Mouse (Mus musculus) kidney, adult 2 months (tissue): Measurements from ENCODE around the gene Blnk. TPM values are rescaled to one million over a fixed set of nuclear protein-coding genes. Genes with fewer than 3 reads are reported as not detected.
A peak's percentile ranks its signal among the peaks of the same experiment; 100 is the strongest.

Experiments
- DNase-seq: peaks from one replicate; pipeline ENCODE4 v3.0.0; 2021
- H3K27ac ChIP-seq: fragments of 200-500 bp; 2 replicates; pipeline ENCODE4 v1.5.1; 2012; ENCODE audit warnings: low read depth, low read length, control low read depth, inconsistent platforms; ENCODE audit not compliant: insufficient read depth
- H3K27me3 ChIP-seq: fragments of 200-500 bp; replicated peaks from 2 replicates; pipeline ENCODE4 v1.6.1; 2012; ENCODE audit warnings: mild to moderate bottlenecking, moderate library complexity, low read length, inconsistent platforms; ENCODE audit not compliant: control insufficient read depth, insufficient read depth
- H3K36me3 ChIP-seq: fragments of 200-500 bp; 2 replicates; pipeline ENCODE4 v1.6.1; 2012; ENCODE audit warnings: mild to moderate bottlenecking, moderate library complexity, low read length, inconsistent platforms; ENCODE audit not compliant: control insufficient read depth, insufficient read depth
- H3K4me1 ChIP-seq: fragments of 200-500 bp; 2 replicates; pipeline ENCODE4 v1.6.1; 2011; ENCODE audit warnings: low read length; ENCODE audit not compliant: control insufficient read depth, insufficient read depth
- H3K4me3 ChIP-seq: fragments of 200-500 bp; 2 replicates; pipeline ENCODE4 v1.5.1; 2011; ENCODE audit warnings: mild to moderate bottlenecking, low read depth, low read length, control low read depth; ENCODE audit not compliant: insufficient read depth
- CTCF ChIP-seq: fragments of 200-500 bp; conservative IDR thresholded peaks from 2 replicates; pipeline ENCODE4 v1.5.1; 2011; ENCODE audit warnings: low read depth, mild to moderate bottlenecking, control low read depth, low read length, moderate library complexity, mixed read lengths; ENCODE audit not compliant: insufficient read depth, insufficient read length
- POLR2A ChIP-seq: fragments of 200-500 bp; IDR thresholded peaks from one replicate; pipeline ENCODE4 v1.6.1; 2011; ENCODE audit warnings: low read depth, low read length, control low read depth
- WGBS: fragments of 180-500 bp; shearing (Covaris S2); methylation state at CpG from one replicate; pipeline ENCODE4 v1.1.7; 2018; 5-methylcytosine and 5-hydroxymethylcytosine counted together
- polyA plus RNA-seq: library from polyadenylated mRNA; depleted of rRNA; stranded (reverse); fragments of >200 nt; gene quantifications from 2 replicates; pipeline ENCODE4 v1.2.3, GENCODE M21; 2012

Blnk gene
- polyA plus RNA-seq, 1 experiment, result 16.5 TPM

GRCm38 (mm10) chr19:41003694-41004315, 9.5 kb upstream of the Blnk start:
- no peak overlapping the region for H3K27ac ChIP-seq
- no peak overlapping the region for H3K4me3 ChIP-seq
- no peak for DNase-seq
- TF ChIP-seq CTCF (no peak), POLR2A (no peak)
- H3K4me1 ChIP-seq, result peaks cover 7% of the 10 kb centered on the region; the same call in 1 of the 2 replicates
- WGBS, result 94% methylated on average over 3 of the region's 3 CpGs
- no peaks in the 10 kb centered on the region for H3K36me3 ChIP-seq
- no peaks in the 10 kb centered on the region for H3K27me3 ChIP-seq

- 69% methylated on average over 3 of the region's 3 CpGs for WGBS
- Histone ChIP-seq H3K36me3 (no peaks in the 10 kb centered on the region), H3K4me1 (peaks cover 15% of the 10 kb centered on the region; the same call in 1 of the 2 replicates), H3K4me3 (no peak overlapping the region), H3K27me3 (no peaks in the 10 kb centered on the region), H3K27ac (no peak overlapping the region)
- no peak for DNase-seq
- TF ChIP-seq POLR2A (no peak), CTCF (no peak)
Observed at GRCm38 (mm10) chr19:40999569-40999968, 5.2 kb upstream of the Blnk start.

- Histone ChIP-seq H3K4me3 (no peak overlapping the region), H3K36me3 (no peaks in the 10 kb centered on the region), H3K27me3 (no peaks in the 10 kb centered on the region), H3K4me1 (peaks cover 15% of the 10 kb centered on the region; the same call in 1 of the 2 replicates), H3K27ac (peak overlapping the region; percentile 88)
- TF ChIP-seq CTCF (no peak), POLR2A (no peak)
- WGBS, result 41% methylated on average over 5 of the region's 5 CpGs
- DNase-seq, result peak; percentile 76
Observed at GRCm38 (mm10) chr19:40998469-40999170, 4.3 kb upstream of the Blnk start.

- 91% methylated on average over 6 of the region's 6 CpGs for WGBS
Observed at GRCm38 (mm10) chr19:40996722-40997121, 2.4 kb upstream of the Blnk start.

GRCm38 (mm10) chr19:40995449-40996401, 1.4 kb upstream of the Blnk start:
- Histone ChIP-seq H3K4me3 (no peak overlapping the region), H3K36me3 (no peaks in the 10 kb centered on the region), H3K27ac (peak overlapping the region; percentile 90), H3K27me3 (no peaks in the 10 kb centered on the region), H3K4me1 (peaks cover 15% of the 10 kb centered on the region; the same call in 1 of the 2 replicates)
- peak; percentile 55 for DNase-seq
- no peak for TF ChIP-seq CTCF
- TF ChIP-seq POLR2A, result no peak
- 30% methylated on average over 21 of the region's 21 CpGs for WGBS

More at GRCm38 (mm10) chr19:40996722-40997121, 2.4 kb upstream of the Blnk start:
- Histone ChIP-seq H3K36me3 (no peaks in the 10 kb centered on the region), H3K27me3 (no peaks in the 10 kb centered on the region), H3K27ac (0 out of 2 replicates have a peak overlapping the region, but pooled peaks have one; percentile 4), H3K4me3 (no peak overlapping the region), H3K4me1 (peaks cover 15% of the 10 kb centered on the region; the same call in 1 of the 2 replicates)
- no peak for TF ChIP-seq CTCF
- no peak for TF ChIP-seq POLR2A
- no peak for DNase-seq

GRCm38 (mm10) chr19:40994911-40995310, 576 bp upstream of the Blnk start:
- no peak for TF ChIP-seq POLR2A
- H3K4me1 ChIP-seq, result peaks cover 15% of the 10 kb centered on the region; the same call in 1 of the 2 replicates
- H3K36me3 ChIP-seq, result no peaks in the 10 kb centered on the region
- H3K27me3 ChIP-seq, result no peaks in the 10 kb centered on the region
- no peak overlapping the region for H3K4me3 ChIP-seq
- WGBS, result 46% methylated on average over 7 of the region's 7 CpGs
- H3K27ac ChIP-seq, result peak overlapping the region; percentile 21; the same call in 1 of the 2 replicates
- no peak for DNase-seq

- WGBS, result 58% methylated on average over 5 of the region's 5 CpGs
- Histone ChIP-seq H3K4me3 (peak overlapping the region; percentile 41), H3K27ac (peak overlapping the region; percentile 77), H3K4me1 (peaks cover 10% of the 10 kb centered on the region; the same call in 1 of the 2 replicates), H3K36me3 (no peaks in the 10 kb centered on the region), H3K27me3 (no peaks in the 10 kb centered on the region)
- TF ChIP-seq POLR2A (no peak), CTCF (no peak)
- no peak for DNase-seq
Observed at GRCm38 (mm10) chr19:40993356-40993755, 979 bp downstream of the Blnk start.
